Mouse (Mus musculus) layer of hippocampus, adult 8-10 months (tissue): ENCODE measurements around the gene Olfr819. TPM values are rescaled to one million over a fixed set of nuclear protein-coding genes. Genes with fewer than 3 reads are reported as not detected.
"Not testable (repeated sequence)": the region's sequence is repeated elsewhere in the genome, so short reads cannot be mapped to it uniquely, and the experiment has no call there.

Experiments
- DNase-seq, 2 experiments: peaks; one replicate each; pipeline ENCODE4 v3.0.0; 2022; ENCODE audit warnings: low spot score in 2 of 2
- total RNA-seq, 4 experiments: library from RNA; stranded (reverse); gene quantifications; 2 replicates each; pipeline ENCODE4 v1.2.4; 2022

The Olfr819 gene
- not detected for total RNA-seq

- DNase-seq, result not testable (repeated sequence)
Measured at GRCm38 (mm10) chr10:129967166-129967565, at the start of gene Olfr819. TSS of gene Olfr819 (minus strand) at chr10:129967266.

GRCm38 (mm10) chr10:130012321-130012720 is 45.3 kb upstream of the Olfr819 start, which contains the start of gene Olfr820:
TSS of gene Olfr820 (plus strand) at chr10:130012621.
- no peak for DNase-seq

- DNase-seq, result not testable (repeated sequence)
Measured at GRCm38 (mm10) chr10:130005366-130005765, 38.3 kb upstream of the Olfr819 start.

GRCm38 (mm10) chr10:130004104-130004503 is 37.0 kb upstream of the Olfr819 start:
- DNase-seq, result not testable (repeated sequence)

GRCm38 (mm10) chr10:129984962-129985361 is 17.9 kb upstream of the Olfr819 start, which contains the start of gene Gm10310:
TSS of gene Gm10310 (minus strand) at chr10:129985062.
- DNase-seq, result not testable (repeated sequence)

GRCm38 (mm10) chr10:129981867-129982266 is 14.8 kb upstream of the Olfr819 start:
- not testable (repeated sequence) for DNase-seq

- not testable (repeated sequence) for DNase-seq
Measured at GRCm38 (mm10) chr10:129976040-129976439, 9.0 kb upstream of the Olfr819 start, which contains the start of gene Olfr247. TSS of gene Olfr247 (minus strand) at chr10:129976140.

- not testable (repeated sequence) for DNase-seq
Measured at GRCm38 (mm10) chr10:129972994-129973393, 5.9 kb upstream of the Olfr819 start.

GRCm38 (mm10) chr10:129966232-129966631 is 834 bp downstream of the Olfr819 start:
- DNase-seq, result not testable (repeated sequence)

- no peak for DNase-seq
Measured at GRCm38 (mm10) chr10:129949000-129949399, 18.1 kb downstream of the Olfr819 start, which contains the start of gene Olfr818. TSS of gene Olfr818 (minus strand) at chr10:129949100.

GRCm38 (mm10) chr10:129915497-129915896 is 51.6 kb downstream of the Olfr819 start, which contains the start of gene Olfr816:
TSS of gene Olfr816 (minus strand) at chr10:129915597.
- no peak for DNase-seq

Other genes with a start within 250 kb of the Olfr819 start
- gene Olfr805, start 237.9 kb downstream of the Olfr819 start, total RNA-seq, result not detected
- gene Olfr806, start 225.3 kb downstream of the Olfr819 start, total RNA-seq, result not detected
- gene Olfr807, start 209.5 kb downstream of the Olfr819 start, total RNA-seq, result not detected
- not detected for gene Olfr808, start 201.8 kb downstream of the Olfr819 start, total RNA-seq
- not detected for gene Olfr809, start 192.6 kb downstream of the Olfr819 start, total RNA-seq
- not detected for gene Olfr810, start 172.3 kb downstream of the Olfr819 start, total RNA-seq
- not detected for gene Olfr811, start 162.9 kb downstream of the Olfr819 start, total RNA-seq
- not detected for gene Olfr812, start 121.2 kb downstream of the Olfr819 start, total RNA-seq
- not detected for gene Olfr813, start 111.9 kb downstream of the Olfr819 start, total RNA-seq
- not detected for gene Olfr814, start 87.4 kb downstream of the Olfr819 start, total RNA-seq
- not detected for gene Olfr815, start 61.4 kb downstream of the Olfr819 start, total RNA-seq
- gene Olfr816, start 51.7 kb downstream of the Olfr819 start, total RNA-seq, result not detected
- gene Olfr818, start 18.2 kb downstream of the Olfr819 start, total RNA-seq, result not detected
- gene Olfr247, start 8.9 kb upstream of the Olfr819 start, total RNA-seq, result not detected
- not detected for gene Gm10310, start 17.8 kb upstream of the Olfr819 start, total RNA-seq
- gene Olfr820, start 45.4 kb upstream of the Olfr819 start, total RNA-seq, result not detected
- gene Olfr821, start 63.1 kb upstream of the Olfr819 start, total RNA-seq, result under 1 TPM in 1 of 4 experiments, not detected in 3; 0.43 TPM
- gene Olfr822, start 103.9 kb upstream of the Olfr819 start, total RNA-seq, result not detected
- not detected for gene Olfr823, start 148.1 kb upstream of the Olfr819 start, total RNA-seq
- not detected for gene Olfr824, start 162.7 kb upstream of the Olfr819 start, total RNA-seq
- gene Olfr825, start 199.5 kb upstream of the Olfr819 start, total RNA-seq, result not detected
- not detected for gene Olfr826, start 216.9 kb upstream of the Olfr819 start, total RNA-seq
- gene Olfr827, start 247.1 kb upstream of the Olfr819 start, total RNA-seq, result not detected